Mouse (Mus musculus): Measurements from ENCODE around the gene Acat3. TPM values are rescaled to one million over a fixed set of nuclear protein-coding genes. Genes with fewer than 3 reads are reported as not detected.
"Not testable (repeated sequence)": the region's sequence is repeated elsewhere in the genome, so short reads cannot be mapped to it uniquely, and the experiment has no call there.

The Acat3 gene
- 0.38 TPM in 1 of 2 replicates, not detected in the other for polyA plus RNA-seq (2012; rRNA removed)

GRCm38 (mm10) chr17:12940151-12940805, at the start of gene Acat3:
Gene Acat3, minus strand, starts transcription at chr17:12940600.
- H3K27ac ChIP-seq (ENCODE audit: insufficient read depth, low read depth, low read length), result no peak within 1 kb of the TSS
- peak within 1 kb of the TSS; percentile 62 for H3K4me3 ChIP-seq (ENCODE audit: low read depth, low read length)
- WGBS, result 3% methylated on average over 27 of the region's 27 CpGs
- peaks cover 4% of the 10 kb centered on the region; the same call in 1 of the 2 replicates for H3K4me1 ChIP-seq (ENCODE audit: control insufficient read depth, insufficient read depth, insufficient read length, low read length)
- H3K27me3 ChIP-seq (ENCODE audit: control insufficient read depth, insufficient read depth, low read length), result no peaks in the 10 kb centered on the region
- TF ChIP-seq POLR2A (IDR thresholded peaks at IDR 0.05; ENCODE audit: low read depth, low read length) (no peak), CTCF (IDR thresholded peaks at IDR 0.05; ENCODE audit: extremely low read depth, insufficient read length, insufficient replicate concordance, low read depth, low read length) (no peak)
- peaks cover 9% of the 10 kb centered on the region for H3K36me3 ChIP-seq (ENCODE audit: control insufficient read depth, insufficient read depth, low read length)

- H3K27ac ChIP-seq (ENCODE audit: insufficient read depth, low read depth, low read length); H3K4me3 ChIP-seq (ENCODE audit: low read depth, low read length); H3K4me1 ChIP-seq (ENCODE audit: control insufficient read depth, insufficient read depth, insufficient read length, low read length); H3K27me3 ChIP-seq (ENCODE audit: control insufficient read depth, insufficient read depth, low read length): not testable (repeated sequence)
- peaks cover 16% of the 10 kb centered on the region for H3K36me3 ChIP-seq (ENCODE audit: control insufficient read depth, insufficient read depth, low read length)
- WGBS, result 76% methylated on average over 8 of the region's 8 CpGs
Observed at GRCm38 (mm10) chr17:12988096-12988495, 47.7 kb upstream of the Acat3 start.

GRCm38 (mm10) chr17:12983988-12984387, 43.6 kb upstream of the Acat3 start:
- H3K27ac ChIP-seq (ENCODE audit: insufficient read depth, low read depth, low read length), result no peak overlapping the region
- peaks cover 45% of the 10 kb centered on the region for H3K36me3 ChIP-seq (ENCODE audit: control insufficient read depth, insufficient read depth, low read length)
- TF ChIP-seq POLR2A (IDR thresholded peaks at IDR 0.05; ENCODE audit: low read depth, low read length), result no peak
- no peak for TF ChIP-seq CTCF (IDR thresholded peaks at IDR 0.05; ENCODE audit: extremely low read depth, insufficient read length, insufficient replicate concordance, low read depth, low read length)
- no peak overlapping the region for H3K4me3 ChIP-seq (ENCODE audit: low read depth, low read length)
- WGBS, result 53% methylated on average over 2 of the region's 2 CpGs
- no peaks in the 10 kb centered on the region for H3K27me3 ChIP-seq (ENCODE audit: control insufficient read depth, insufficient read depth, low read length)
- H3K4me1 ChIP-seq (ENCODE audit: control insufficient read depth, insufficient read depth, insufficient read length, low read length), result no peaks in the 10 kb centered on the region

DNA sequence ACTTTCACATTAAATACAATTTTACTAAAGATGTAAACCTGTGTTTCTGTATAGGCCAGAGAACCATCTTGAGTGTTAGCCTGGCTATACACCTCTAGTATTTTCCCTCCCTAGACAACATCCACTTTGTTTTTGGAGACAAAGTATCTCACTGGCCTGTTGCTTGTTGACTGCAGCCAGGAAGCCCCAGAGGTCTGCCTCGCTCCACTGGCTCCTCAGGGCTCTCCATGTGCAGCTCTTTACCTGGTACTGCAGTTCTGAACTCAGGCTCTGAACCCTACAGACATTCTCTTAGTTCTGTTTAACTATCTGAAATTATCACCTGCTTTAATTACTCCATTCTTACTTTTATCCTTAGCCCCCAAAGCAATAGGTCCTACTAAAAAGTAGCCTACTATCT, 38.1 kb upstream of the Acat3 start:
- no peak for TF ChIP-seq POLR2A (IDR thresholded peaks at IDR 0.05; ENCODE audit: low read depth, low read length)
- TF ChIP-seq CTCF (IDR thresholded peaks at IDR 0.05; ENCODE audit: extremely low read depth, insufficient read length, insufficient replicate concordance, low read depth, low read length), result no peak
- Histone ChIP-seq H3K36me3 (ENCODE audit: control insufficient read depth, insufficient read depth, low read length) (peaks cover 65% of the 10 kb centered on the region), H3K27me3 (ENCODE audit: control insufficient read depth, insufficient read depth, low read length) (no peaks in the 10 kb centered on the region), H3K27ac (ENCODE audit: insufficient read depth, low read depth, low read length) (no peak overlapping the region), H3K4me1 (ENCODE audit: control insufficient read depth, insufficient read depth, insufficient read length, low read length) (no peaks in the 10 kb centered on the region), H3K4me3 (ENCODE audit: low read depth, low read length) (no peak overlapping the region)
- WGBS, result 95% methylated on average over 1 of the region's 1 CpGs

GRCm38 (mm10) chr17:12973851-12974250, 33.5 kb upstream of the Acat3 start:
- TF ChIP-seq POLR2A (IDR thresholded peaks at IDR 0.05; ENCODE audit: low read depth, low read length) (no peak), CTCF (IDR thresholded peaks at IDR 0.05; ENCODE audit: extremely low read depth, insufficient read length, insufficient replicate concordance, low read depth, low read length) (no peak)
- H3K4me1 ChIP-seq (ENCODE audit: control insufficient read depth, insufficient read depth, insufficient read length, low read length), result no peaks in the 10 kb centered on the region
- H3K36me3 ChIP-seq (ENCODE audit: control insufficient read depth, insufficient read depth, low read length), result peaks cover 49% of the 10 kb centered on the region
- WGBS, result 73% methylated on average over 2 of the region's 2 CpGs
- no peak overlapping the region for H3K4me3 ChIP-seq (ENCODE audit: low read depth, low read length)
- H3K27ac ChIP-seq (ENCODE audit: insufficient read depth, low read depth, low read length), result no peak overlapping the region
- no peaks in the 10 kb centered on the region for H3K27me3 ChIP-seq (ENCODE audit: control insufficient read depth, insufficient read depth, low read length)

GRCm38 (mm10) chr17:12967173-12967572, 26.8 kb upstream of the Acat3 start:
- no peak overlapping the region for H3K4me3 ChIP-seq (ENCODE audit: low read depth, low read length)
- H3K36me3 ChIP-seq (ENCODE audit: control insufficient read depth, insufficient read depth, low read length), result peaks cover 33% of the 10 kb centered on the region
- no peak overlapping the region for H3K27ac ChIP-seq (ENCODE audit: insufficient read depth, low read depth, low read length)
- H3K4me1 ChIP-seq (ENCODE audit: control insufficient read depth, insufficient read depth, insufficient read length, low read length), result no peaks in the 10 kb centered on the region
- H3K27me3 ChIP-seq (ENCODE audit: control insufficient read depth, insufficient read depth, low read length), result no peaks in the 10 kb centered on the region
- TF ChIP-seq CTCF (IDR thresholded peaks at IDR 0.05; ENCODE audit: extremely low read depth, insufficient read length, insufficient replicate concordance, low read depth, low read length), result no peak
- no peak for TF ChIP-seq POLR2A (IDR thresholded peaks at IDR 0.05; ENCODE audit: low read depth, low read length)
- 87% methylated on average over 2 of the region's 2 CpGs for WGBS

- Histone ChIP-seq H3K27me3 (ENCODE audit: control insufficient read depth, insufficient read depth, low read length) (no peaks in the 10 kb centered on the region), H3K4me3 (ENCODE audit: low read depth, low read length) (no peak overlapping the region), H3K4me1 (ENCODE audit: control insufficient read depth, insufficient read depth, insufficient read length, low read length) (peaks cover 4% of the 10 kb centered on the region; the same call in 1 of the 2 replicates), H3K27ac (ENCODE audit: insufficient read depth, low read depth, low read length) (no peak overlapping the region), H3K36me3 (ENCODE audit: control insufficient read depth, insufficient read depth, low read length) (peaks cover 18% of the 10 kb centered on the region)
- 59% methylated on average over 3 of the region's 3 CpGs for WGBS
- no peak for TF ChIP-seq POLR2A (IDR thresholded peaks at IDR 0.05; ENCODE audit: low read depth, low read length)
- no peak for TF ChIP-seq CTCF (IDR thresholded peaks at IDR 0.05; ENCODE audit: extremely low read depth, insufficient read length, insufficient replicate concordance, low read depth, low read length)
Observed at GRCm38 (mm10) chr17:12963476-12963875, 23.1 kb upstream of the Acat3 start.

All from small intestine, adult 2 months (tissue).